Mouse (Mus musculus): Measurements from ENCODE around the gene Cdh4.

The Cdh4 gene

DNA sequence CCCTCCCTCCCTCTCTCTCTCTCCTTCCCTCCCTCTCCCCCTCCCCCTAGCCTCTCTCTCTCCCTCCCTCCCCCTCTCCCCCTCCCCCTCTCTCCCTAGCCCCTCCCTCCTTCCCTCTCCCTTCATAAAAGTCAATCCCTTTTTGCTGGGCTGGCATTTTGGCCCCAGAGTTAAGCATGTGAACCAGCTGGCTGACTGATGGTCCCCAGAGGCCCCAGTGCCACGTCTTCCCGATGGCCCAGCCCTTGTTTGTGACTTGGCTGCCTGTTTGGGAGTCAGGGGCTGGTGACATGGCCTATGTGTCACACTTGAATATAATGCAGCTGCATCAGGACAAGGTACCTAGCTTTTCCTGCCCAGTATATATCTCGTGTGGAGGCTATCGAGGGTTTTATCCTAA is 96.3 kb downstream of the Cdh4 start:
- DNase-seq (ENCODE audit: low spot score), result no peak

DNA sequence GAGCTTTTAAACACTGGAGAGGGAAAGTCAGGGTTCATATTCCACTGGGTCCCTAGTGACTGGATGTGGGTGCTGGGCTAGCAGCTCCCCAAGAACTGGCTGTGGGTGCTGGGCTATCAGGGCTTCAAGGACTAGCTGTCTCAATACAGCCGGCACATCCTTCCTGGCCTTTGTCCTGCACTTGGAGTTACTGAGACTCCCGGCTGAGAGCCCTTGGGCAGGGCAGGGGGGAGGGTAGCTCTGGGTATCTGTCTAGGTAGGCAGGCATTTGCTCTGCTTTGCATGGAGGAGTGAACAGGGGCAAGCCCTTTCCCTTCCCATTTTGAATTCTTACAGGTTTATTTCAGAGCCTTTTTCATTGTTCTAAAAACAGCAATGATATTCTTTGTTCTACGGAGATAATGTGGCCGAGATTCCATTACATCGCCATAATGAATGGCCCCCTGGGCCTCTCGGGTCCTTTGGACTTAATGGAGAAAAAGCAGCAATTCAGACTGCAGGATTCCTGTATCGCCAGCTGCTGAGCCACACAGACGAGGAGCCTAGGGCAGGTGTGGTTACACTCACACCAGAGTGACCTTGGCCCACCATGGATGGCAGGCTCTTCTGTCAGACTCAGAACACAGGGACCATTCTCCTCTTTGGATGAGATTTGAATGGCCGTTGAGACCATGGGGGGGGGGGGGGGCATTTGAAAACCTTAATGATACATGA is 97.5 kb downstream of the Cdh4 start:
- DNase-seq (ENCODE audit: low spot score), result no peak

DNA sequence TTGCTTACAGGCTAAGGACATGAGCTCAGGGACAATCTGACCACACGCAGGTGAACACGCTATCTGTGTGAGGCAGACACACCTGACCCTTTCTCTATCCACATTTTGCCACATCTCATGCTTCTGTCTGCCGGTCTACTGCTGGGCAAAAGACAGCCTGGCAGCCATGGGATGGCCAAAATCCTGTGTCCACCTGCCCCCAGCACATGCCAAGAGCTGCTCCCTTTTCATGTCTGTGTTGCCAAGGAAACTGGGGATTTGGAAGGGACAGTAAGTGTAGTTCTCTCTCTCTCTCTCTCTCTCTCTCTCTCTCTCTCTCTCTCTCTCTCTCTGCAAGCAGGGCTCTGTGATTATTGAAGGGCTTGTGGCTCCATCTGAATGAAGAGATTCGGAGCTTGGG is 98.9 kb downstream of the Cdh4 start:
- no peak for DNase-seq (ENCODE audit: low spot score)

DNA sequence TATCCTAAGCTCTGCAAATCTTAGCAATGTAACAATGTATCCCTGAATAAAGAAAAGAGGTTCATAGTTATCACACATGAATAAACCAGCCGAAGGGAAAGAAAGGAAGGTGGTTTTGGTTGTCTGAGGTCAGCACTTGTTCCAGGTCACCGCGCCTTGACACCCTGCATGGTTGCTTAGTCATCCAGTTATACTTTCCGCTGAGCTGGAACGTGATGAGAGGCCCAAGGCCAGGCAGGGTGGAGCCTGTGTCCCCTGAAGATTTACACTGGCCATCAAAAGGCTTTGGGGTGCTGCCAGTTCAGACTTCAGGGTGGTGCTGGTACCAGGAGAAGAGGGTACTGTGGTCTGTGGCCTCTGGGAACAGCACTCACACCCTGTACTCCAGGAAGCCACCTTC is 105.4 kb downstream of the Cdh4 start:
- DNase-seq (ENCODE audit: low spot score), result no peak

DNA sequence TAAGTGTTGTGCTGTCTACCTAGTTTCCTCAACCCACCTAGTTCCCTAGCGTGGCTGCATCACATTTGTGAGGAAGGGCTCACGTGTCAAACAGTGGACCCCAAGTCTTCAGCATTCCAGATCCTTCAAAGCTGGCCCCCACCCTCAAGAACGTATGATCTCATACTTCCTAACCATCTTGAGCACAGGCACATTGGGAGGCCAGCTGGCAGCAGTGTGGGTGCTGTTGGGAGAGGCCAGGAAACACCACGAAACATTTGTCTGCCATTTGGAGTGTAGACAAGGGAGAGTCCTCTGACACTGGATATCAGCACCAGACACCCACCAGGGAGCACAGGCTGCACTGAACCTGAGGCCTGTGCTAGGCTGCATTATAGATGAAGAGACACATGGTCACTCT is 113.7 kb downstream of the Cdh4 start:
- no peak for DNase-seq (ENCODE audit: low spot score)

DNA sequence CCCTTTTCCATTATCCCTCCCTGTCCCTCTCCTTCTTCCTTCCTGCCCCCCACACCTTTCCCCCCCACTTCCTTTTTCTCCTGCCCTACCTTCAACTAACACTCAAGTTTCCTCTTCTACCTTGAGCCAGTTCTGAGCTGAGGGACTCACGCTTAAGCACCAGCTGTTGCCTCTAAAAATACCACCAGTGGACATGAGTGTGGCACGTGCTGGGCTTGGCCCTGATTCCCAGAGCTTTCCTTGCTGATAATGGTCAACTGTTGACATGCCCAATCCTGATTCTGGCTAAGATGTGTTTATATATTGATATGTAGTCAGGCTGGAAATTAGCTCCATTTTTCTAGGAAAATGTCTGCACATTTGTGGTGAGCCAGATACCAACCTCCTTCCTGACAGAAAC is 120.1 kb downstream of the Cdh4 start:
- DNase-seq (ENCODE audit: low spot score), result no peak

DNA sequence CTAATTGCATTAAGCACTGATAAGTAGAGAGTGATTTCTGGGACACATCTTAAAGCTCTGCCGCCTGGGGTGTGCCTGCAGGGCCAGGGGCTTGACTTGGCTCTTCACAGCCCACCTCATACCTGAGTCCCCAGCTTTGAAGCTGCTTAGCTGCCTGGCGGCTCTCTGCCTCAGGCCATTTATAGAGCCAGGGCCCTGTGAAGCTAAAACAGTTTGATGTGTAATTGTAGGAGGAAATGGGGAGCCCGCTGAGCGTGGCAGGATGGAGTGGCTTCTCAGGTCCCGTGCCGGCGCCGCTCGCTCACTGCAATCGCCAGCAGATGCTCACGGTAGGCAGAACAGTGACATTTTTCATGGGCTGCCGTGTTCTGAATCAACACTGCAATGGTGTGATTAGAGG is 123.4 kb downstream of the Cdh4 start:
- DNase-seq (ENCODE audit: low spot score), result no peak

DNA sequence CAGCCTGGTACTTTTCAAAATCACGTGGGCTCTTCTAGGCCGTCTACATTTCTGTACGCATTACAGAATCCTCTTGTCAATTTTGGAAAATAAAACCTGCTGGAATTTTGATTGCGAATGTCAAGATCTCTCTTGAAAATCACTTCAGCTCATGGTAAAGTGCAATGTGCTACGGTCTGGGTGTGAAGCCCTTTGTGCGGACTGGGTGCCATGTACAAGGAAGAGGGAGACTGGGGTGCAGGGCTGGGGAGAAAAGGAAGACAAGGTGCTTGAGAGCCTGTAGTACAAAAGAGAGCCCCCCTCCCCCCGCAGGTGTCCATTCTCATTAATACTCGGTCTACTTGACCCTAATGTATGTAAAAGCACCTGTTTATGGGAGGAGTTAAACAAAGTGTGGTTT is 125.7 kb downstream of the Cdh4 start:
- no peak for DNase-seq (ENCODE audit: low spot score)

DNA sequence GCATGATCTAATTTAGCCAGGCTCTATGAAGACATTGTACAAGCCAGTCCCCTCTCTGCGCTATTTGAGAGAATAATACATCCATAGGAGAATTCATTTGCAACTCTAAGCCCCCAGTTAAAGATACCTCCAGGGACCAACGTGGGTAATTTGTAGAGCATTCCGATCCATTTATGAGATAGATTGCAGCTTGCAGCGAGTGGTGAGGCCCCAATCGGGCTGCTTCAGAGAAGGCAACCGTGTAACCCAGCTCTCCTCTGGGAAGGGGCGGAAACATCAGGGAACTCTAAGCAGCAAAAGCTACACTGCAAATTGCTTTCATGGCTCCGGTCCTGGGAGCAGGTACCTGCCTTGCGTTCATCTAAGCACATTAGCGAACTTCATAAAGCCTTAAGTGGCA is 126.9 kb downstream of the Cdh4 start:
- no peak for DNase-seq (ENCODE audit: low spot score)

DNA sequence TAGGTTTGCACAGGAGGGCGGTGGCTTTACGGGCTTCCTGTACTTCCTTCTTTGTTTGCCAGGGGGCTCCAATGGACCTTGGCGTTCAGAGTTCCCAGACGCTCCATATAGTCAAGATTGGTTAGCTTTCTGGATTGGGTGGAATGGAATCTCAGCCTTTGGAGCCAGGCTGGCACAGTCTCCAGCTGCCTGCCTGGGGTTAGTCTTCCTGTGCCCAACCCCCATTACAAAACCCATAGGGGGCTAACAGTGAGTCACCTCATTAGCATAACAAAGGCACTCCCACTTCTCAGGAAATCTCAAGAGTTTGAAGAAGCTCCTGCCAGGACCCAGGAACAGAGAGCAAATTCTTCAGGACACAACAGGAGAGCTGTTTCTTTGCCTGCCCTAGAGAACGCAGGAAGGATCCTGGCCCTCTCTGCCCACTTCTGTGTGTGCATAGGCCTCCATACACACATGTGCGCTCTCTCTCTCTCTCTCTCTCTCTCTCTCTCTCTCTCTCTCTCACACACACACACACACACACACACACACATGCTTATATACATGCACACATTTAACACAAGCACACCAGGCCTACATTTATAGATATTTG is 129.0 kb downstream of the Cdh4 start:
- no peak for DNase-seq (ENCODE audit: low spot score)

DNA sequence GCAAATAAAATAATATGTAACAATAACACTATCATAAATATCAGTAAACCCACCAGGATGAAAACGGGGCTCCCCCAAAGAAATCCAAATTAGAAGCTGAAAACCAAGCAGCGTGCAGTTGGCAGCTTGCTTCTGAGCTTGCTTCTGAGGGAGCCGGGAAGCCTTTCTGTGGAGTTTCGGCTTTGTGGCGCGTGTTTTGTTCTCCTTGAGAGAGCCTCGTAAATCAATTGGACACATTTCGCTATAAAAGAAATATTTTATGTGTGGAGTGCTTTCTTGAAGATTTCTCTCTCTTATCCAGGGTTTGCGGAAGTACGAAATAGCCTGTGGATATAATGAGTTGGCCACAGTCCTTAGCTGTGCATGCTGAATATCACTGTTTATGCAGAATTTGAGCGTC is 131.1 kb downstream of the Cdh4 start:
- no peak for DNase-seq (ENCODE audit: low spot score)

DNA sequence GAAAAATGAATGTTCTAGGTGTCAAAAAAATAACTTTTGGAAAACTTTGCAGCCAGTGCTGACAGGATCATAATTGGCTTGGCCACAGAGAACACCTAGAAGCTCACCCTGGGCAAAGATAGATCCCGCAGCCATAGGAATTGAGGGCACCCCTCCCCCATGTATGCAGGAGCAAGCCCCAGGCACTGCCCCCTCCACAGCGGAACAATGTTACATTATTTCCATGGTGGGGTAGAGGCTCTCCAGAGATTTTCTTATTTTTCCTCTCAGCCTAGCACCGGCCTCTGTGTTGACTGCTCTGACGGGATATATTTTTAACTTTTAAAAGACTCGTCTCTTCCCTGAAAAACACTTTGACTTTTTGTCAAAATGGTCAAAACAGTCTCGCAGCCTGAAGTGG is 131.6 kb downstream of the Cdh4 start:
- DNase-seq (ENCODE audit: low spot score), result no peak

DNA sequence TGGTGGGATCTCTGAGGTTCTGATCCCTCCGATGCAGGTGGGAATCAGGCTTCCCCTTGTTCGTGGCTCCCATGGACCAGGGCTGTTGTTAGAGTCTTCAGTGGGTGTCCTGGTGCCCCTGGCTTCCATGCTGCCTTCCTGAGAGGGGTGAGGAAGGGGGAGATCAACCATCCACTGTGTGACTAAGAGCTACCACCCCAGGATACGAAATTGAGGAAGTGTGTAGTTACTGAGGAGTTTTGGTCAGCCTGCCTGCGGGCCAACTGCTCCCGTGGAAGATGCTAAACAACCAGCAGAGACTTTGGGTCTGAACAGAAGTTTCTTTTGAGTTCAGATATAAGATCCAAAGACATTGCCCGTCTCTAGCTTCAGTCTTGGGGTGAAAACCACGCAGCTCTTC is 133.4 kb downstream of the Cdh4 start:
- no peak for DNase-seq (ENCODE audit: low spot score)

DNA sequence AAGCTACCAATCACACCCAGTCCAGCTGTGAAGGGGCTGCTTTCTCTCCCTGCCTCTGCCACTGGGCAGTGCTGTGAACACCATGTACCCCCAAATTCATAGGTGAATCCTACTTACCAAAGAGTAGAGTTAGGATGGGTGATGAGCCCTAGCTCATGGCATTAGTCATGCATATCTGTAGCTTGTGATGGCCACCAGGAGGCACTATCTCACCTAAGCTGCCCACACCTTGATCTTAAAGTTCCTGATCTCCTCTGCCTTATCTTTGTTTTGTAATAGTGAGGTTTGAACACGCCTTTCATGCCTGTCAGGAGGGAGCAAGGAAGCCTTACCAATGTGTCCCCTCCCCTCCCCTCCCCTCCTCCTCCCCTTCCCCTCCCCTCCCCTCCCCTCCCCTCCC is 134.0 kb downstream of the Cdh4 start:
- no peak for DNase-seq (ENCODE audit: low spot score)

DNA sequence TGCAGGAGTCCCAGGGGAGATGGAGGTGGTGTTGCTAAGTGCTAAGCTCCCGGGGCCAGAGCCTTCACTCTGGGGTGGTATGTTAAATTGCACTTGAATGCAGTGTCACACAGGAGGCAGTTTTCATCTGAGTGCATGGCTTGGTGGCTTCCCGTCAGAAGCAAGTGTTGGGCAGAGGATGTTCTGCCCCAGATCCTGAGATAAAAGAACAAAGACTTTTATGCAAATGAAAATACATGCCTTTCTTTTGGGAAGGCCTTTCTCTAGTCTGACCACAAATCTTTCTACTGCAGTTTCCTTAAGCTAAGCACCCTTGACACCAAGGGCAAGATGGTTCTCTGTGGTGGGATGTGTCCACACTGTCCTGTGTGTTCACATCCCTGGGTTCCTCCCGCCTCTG is 136.1 kb downstream of the Cdh4 start:
- DNase-seq (ENCODE audit: low spot score), result no peak

DNA sequence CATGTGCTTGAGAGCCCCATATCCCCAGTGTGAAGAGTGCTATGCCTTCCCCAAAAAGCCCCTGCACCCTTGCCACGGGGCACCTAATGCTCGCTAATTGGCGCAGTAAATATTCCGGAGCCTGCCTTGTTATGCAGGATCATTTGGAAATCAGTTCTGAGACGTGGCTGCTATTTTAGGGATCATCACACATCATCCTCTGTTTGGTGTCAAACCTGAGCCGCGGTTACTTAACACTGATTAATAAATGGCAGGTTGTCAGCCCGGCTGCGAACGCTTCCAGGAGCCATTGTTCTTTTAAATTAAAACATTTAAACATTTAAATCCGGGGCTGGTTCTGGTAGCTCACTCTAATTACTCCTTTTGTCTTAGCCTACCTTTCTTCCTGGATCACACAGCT is 136.6 kb downstream of the Cdh4 start:
- no peak for DNase-seq (ENCODE audit: low spot score)

DNA sequence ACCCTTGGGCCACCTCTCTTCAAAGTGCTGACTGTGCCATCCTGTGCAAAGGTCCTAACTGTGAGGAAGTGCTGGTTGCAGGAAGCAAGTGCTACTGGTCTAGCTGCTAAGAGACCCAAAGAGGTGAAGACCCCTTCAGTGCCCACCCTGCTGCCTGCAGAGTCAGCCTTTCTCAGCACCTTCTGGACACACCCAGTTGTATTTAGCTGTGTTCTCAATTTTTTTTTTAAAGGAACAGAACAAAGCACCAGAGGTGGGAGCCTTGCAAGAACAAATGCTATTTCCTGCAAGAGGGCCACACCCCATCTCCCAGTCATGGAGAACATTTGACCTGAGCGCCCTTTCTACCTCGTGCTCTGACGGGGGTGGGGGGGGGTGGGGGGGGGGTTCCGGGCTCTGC is 138.2 kb downstream of the Cdh4 start:
- no peak for DNase-seq (ENCODE audit: low spot score)

DNA sequence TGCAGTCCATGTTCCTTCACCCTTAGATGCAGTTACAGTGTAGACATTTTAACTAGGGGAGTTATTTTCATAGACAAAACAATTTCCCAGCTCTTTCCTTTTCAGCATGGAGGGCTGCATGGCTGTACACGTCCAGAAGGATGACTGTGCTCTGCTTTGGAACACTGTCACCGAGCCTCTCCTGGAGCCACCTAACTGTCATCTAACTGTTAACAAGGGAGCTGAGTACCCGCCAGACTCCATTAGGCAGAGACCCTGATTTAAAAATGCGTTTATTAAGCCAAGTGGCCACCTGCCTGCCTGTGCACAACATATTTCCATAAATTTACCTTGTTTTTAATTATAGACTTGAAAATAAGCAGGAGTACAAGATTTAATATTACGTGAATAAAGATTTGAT is 138.8 kb downstream of the Cdh4 start:
- DNase-seq (ENCODE audit: low spot score), result no peak

DNA sequence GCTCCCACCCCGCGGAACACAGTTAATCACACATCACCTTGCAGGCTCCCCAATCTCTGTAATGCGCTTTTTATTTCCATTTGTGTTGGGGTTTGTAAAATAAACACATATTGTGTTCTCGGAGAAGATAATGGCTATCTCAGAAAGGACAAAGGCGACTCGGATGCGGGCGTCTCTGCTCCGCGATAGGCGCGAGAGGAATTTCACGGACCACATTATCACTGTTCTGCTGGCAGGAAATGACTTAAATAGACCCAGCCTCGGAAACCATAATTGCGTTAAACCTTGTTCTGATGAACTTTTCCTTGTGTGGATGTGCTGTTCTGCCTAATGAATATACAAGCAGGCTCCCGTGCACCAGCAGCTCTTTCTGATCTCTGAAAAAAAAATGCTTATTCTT is 140.7 kb downstream of the Cdh4 start:
- DNase-seq (ENCODE audit: low spot score), result no peak

DNA sequence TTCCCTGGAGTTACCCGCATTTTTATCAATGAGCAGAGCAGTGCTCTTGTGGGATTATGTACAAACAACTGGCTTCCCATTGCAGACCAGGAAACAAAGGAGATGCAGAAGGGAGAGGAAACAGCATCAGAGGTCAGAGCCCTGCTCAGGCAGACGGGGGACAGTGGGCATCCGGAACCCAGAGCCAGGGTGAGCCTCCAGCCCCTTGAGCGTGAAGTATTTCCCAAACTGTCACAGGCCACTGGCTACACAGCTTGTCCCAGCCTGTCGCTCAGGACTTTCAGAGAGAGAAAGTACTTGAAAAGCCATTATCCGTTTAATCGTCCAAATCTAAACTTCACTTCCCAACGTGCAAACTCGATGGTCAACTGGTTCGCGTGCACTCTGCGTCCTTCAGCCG is 142.4 kb downstream of the Cdh4 start:
- DNase-seq (ENCODE audit: low spot score), result no peak

DNA sequence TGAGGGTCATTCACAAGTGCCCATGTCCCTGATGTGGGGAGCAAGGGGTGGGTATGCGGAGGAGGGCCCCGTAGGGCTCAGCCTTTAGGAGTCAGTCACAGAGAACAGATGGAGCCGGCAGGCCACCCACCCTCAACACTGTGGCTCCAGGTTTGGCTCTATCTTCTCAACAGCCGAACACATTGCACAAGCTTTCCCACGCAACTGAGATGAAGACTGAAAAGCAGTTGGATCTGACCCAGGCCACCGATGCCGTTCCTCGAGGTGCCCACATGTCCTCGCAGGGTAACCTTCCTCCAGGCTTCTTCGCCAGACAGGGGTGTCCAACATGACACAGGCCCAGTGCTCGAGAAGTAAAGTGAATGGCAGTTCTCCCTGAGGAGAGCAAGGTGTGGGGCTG is 144.2 kb downstream of the Cdh4 start:
- DNase-seq (ENCODE audit: low spot score), result no peak

DNA sequence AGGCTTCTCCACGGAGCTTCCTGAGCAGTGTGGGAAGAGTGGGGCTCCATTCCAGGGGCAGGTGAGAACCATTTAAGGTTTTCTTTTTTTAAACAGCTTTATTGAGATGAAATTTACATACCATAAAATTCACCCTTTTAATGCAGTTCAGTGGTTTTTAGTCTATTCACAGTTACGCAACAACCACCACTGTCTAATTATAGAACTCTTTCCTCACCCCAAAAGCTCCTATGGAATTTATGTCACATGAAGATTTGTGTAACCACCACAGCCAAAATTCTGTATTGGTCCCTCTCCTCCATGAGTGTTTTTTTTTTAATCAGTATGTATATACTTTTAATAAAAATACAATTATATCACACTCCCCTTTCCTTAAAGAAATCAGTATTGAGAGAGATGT is 144.8 kb downstream of the Cdh4 start:
- DNase-seq (ENCODE audit: low spot score), result no peak

DNA sequence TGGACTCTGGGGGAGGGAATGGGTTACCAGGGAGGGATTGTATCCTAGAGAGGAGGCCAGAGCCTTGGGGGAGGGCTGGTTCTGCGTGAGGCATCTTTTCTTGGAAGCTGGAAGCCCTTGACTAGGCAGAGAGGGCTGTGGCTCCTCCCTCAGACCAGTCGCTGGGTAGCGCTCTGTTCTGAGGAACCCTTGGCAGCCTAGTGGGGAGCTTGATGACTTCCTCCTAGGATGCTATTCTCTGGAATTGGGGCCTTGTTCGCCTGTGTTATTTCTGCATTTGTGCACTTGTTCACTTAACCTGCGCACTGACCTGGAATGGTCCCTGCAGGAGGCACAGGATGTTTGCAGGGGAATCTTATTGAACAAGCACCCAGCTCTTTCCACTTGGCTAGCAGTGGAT is 149.4 kb downstream of the Cdh4 start:
- DNase-seq (ENCODE audit: low spot score), result no peak

DNA sequence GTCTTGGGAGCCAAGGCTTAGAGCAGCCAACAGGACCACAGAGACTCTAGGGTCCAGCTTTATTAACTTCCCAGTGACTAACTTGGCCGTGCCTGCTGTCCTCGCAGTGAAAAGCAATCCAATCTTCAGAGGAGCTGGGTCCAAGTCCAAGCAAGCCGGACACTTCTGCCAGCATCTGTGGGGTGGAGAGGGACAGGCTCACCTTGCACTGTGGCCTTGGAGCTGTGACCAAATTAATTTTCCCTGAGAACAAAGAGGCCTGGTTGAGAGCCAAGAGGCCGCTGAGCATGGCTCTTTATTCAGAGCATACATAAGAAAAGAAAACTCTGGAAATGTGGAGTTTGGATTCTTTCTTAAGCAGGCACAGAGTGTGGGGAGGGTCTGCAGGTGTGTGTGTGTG is 152.8 kb downstream of the Cdh4 start:
- no peak for DNase-seq (ENCODE audit: low spot score)

Measured in c-Kit-positive CD71-positive TER-119-positive erythroid progenitor cells, embryonic 14.5 days (primary cell).